8 mouse cellular contexts compared by ENCODE assay signal in genomic region chr1:179547176-179547575, GRCm38 (mm10). TPM values are rescaled to one million over a fixed set of nuclear protein-coding genes. Genes with fewer than 3 reads are reported as not detected.
DNase-seq lines count a peak whose midpoint lies in the region; ATAC-seq and TF ChIP-seq lines count a peak whose summit lies in the region.

No protein-coding gene starts in this region.

- peak; percentile 80 for DNase-seq in heart, adult 11 months
- DNase-seq in heart, postnatal 14 days: no peak
- no peak for DNase-seq in frontal cortex, postnatal 36 days (ENCODE audit: low spot score in 2 of 2)
- DNase-seq in layer of hippocampus, postnatal 14 days (ENCODE audit: low spot score in 2 of 2): no peak
- DNase-seq in left cerebral cortex, postnatal 10 days (ENCODE audit: extremely low spot score in 1 of 2, low spot score in 2 of 2): no peak

- 11% methylated on average over 5 of the region's 5 CpGs for WGBS in heart, embryonic 16.5 days
- 17% methylated on average over 5 of the region's 5 CpGs for WGBS in liver, embryonic 16.5 days (ENCODE audit: insufficient replicate concordance)

- H3K27me3 ChIP-seq in ES-Bruce4 (ENCODE audit: control insufficient read depth, insufficient read depth, low read length, poor library complexity, severe bottlenecking): no peaks in the 10 kb centered on the region
- H3K27me3 ChIP-seq in heart, embryonic 16.5 days (ENCODE audit: control insufficient read depth, insufficient read depth, low read length): no peaks in the 10 kb centered on the region
- no peaks in the 10 kb centered on the region for H3K27me3 ChIP-seq in liver, embryonic 16.5 days (ENCODE audit: control insufficient read depth, insufficient read depth, low read depth, low read length)

- H3K4me3 ChIP-seq in ES-Bruce4 (ENCODE audit: low read depth, low read length): no peak overlapping the region
- peak overlapping the region; percentile 77 for H3K4me3 ChIP-seq in heart, embryonic 16.5 days (ENCODE audit: low read length)
- peak overlapping the region; percentile 96 for H3K4me3 ChIP-seq in liver, embryonic 16.5 days (ENCODE audit: low read depth, low read length)

- TF ChIP-seq CTCF in ES-Bruce4 (IDR thresholded peaks at IDR 0.05; ENCODE audit: low read depth, low read length): no peak

- H3K4me1 ChIP-seq in ES-Bruce4 (ENCODE audit: control insufficient read depth, insufficient read depth, low read length): peaks cover 3% of the 10 kb centered on the region
- H3K4me1 ChIP-seq in heart, embryonic 16.5 days (ENCODE audit: control insufficient read depth, insufficient read depth, low read length): peaks cover 33% of the 10 kb centered on the region
- H3K4me1 ChIP-seq in liver, embryonic 16.5 days (ENCODE audit: control insufficient read depth, low read depth, low read length): peaks cover 50% of the 10 kb centered on the region

- H3K36me3 ChIP-seq in ES-Bruce4 (ENCODE audit: control insufficient read depth, insufficient read depth, low read length, poor library complexity, severe bottlenecking): peaks cover 9% of the 10 kb centered on the region; the same call in 1 of the 2 replicates
- H3K36me3 ChIP-seq in heart, embryonic 16.5 days (ENCODE audit: control insufficient read depth, insufficient read depth): no peaks in the 10 kb centered on the region
- H3K36me3 ChIP-seq in liver, embryonic 16.5 days (ENCODE audit: control insufficient read depth, insufficient read depth): no peaks in the 10 kb centered on the region

- intact Hi-C loops in heart, postnatal 14 days (cut with DNase I): loop anchor here (2.0 to 5.0 kb wide), 2 partner anchors 45 to 78 kb away; no protein-coding TSS in a partner anchor
- intact Hi-C loops in left cerebral cortex, postnatal 10 days (cut with DNase I): loop anchor here (5.0 to 10.0 kb wide), 2 partner anchors 40 to 68 kb away; no protein-coding TSS in a partner anchor

- peak overlapping the region; percentile 60 for H3K9ac ChIP-seq in ES-Bruce4 (ENCODE audit: low read depth, poor library complexity, severe bottlenecking)
- H3K9ac ChIP-seq in heart, embryonic 16.5 days (ENCODE audit: low read length): peak overlapping the region; percentile 85
- H3K9ac ChIP-seq in liver, embryonic 16.5 days (ENCODE audit: low read depth, low read length): peak overlapping the region; percentile 95

- no peak for TF ChIP-seq POLR2A in ES-Bruce4 (IDR thresholded peaks at IDR 0.05; ENCODE audit: insufficient read depth, low read length)

- TF ChIP-seq EP300 in ES-Bruce4 (IDR thresholded peaks at IDR 0.05; ENCODE audit: insufficient read depth, low read depth, low read length): no peak

- H3K27ac ChIP-seq in ES-Bruce4 (ENCODE audit: insufficient read depth, low read length): no peak overlapping the region
- peak overlapping the region; percentile 95 for H3K27ac ChIP-seq in heart, embryonic 16.5 days (ENCODE audit: low read length)
- H3K27ac ChIP-seq in liver, embryonic 16.5 days (ENCODE audit: low read length): peak overlapping the region; percentile 98; the same call in 1 of the 2 replicates

- no peak for ATAC-seq in heart, embryonic 16.5 days (replicated peaks; ENCODE audit: extremely low read depth, insufficient read depth, low FRiP score)
- no peak for ATAC-seq in liver, embryonic 16.5 days (ENCODE audit: low read depth)

- H3K9me3 ChIP-seq in ES-Bruce4 (replicated peaks; ENCODE audit: control insufficient read depth, insufficient read depth, low read length, poor library complexity, severe bottlenecking): no peaks in the 10 kb centered on the region
- no peaks in the 10 kb centered on the region for H3K9me3 ChIP-seq in heart, embryonic 16.5 days (replicated peaks; ENCODE audit: control insufficient read depth, low read length)
- no peaks in the 10 kb centered on the region for H3K9me3 ChIP-seq in liver, embryonic 16.5 days (replicated peaks; ENCODE audit: control insufficient read depth, low read length)

- H3K4me2 ChIP-seq in heart, embryonic 16.5 days (ENCODE audit: low read depth, low read length): peak overlapping the region; percentile 84
- H3K4me2 ChIP-seq in liver, embryonic 16.5 days (ENCODE audit: low read depth, low read length): peak overlapping the region; percentile 83

RNA-seq across cellular contexts. Expression of gene Cnst, which starts 1.0 kb away (rescaled TPM):
- total RNA-seq in heart, postnatal 14 days (2021): 10 to 100 TPM; 43.6 to 51.9 TPM
- polyA plus RNA-seq in ES-Bruce4 (2011; ENCODE audit: insufficient read depth, insufficient read length, low read depth, missing spikeins): 10.2 and 11.6 TPM in 2 replicates
- polyA plus RNA-seq in heart, embryonic 16.5 days (2015; fragmentation: Nextera tagmentation; extraction: Ambion mirVana): 20.9 and 21.3 TPM in 2 replicates
- 11.6 and 11.8 TPM in 2 replicates for polyA plus RNA-seq in liver, embryonic 16.5 days (2015; fragmentation: Nextera tagmentation; extraction: Ambion mirVana)
- total RNA-seq in layer of hippocampus, postnatal 14 days (2021): 10 to 100 TPM; 30.9 to 32.8 TPM
- 10 to 100 TPM; 30.6 to 30.8 TPM for total RNA-seq in left cerebral cortex, postnatal 10 days (2021)

RNA-seq across cellular contexts. Expression of gene Tfb2m, which starts 1.1 kb away (rescaled TPM):
- total RNA-seq in heart, postnatal 14 days (2021): 10 to 100 TPM; 33.9 to 42.3 TPM
- 23.1 and 26.5 TPM in 2 replicates for polyA plus RNA-seq in ES-Bruce4 (2011; ENCODE audit: insufficient read depth, insufficient read length, low read depth, missing spikeins)
- 25.1 and 27.9 TPM in 2 replicates for polyA plus RNA-seq in heart, embryonic 16.5 days (2015; fragmentation: Nextera tagmentation; extraction: Ambion mirVana)
- 7.7 and 10.0 TPM in 2 replicates for polyA plus RNA-seq in liver, embryonic 16.5 days (2015; fragmentation: Nextera tagmentation; extraction: Ambion mirVana)
- total RNA-seq in layer of hippocampus, postnatal 14 days (2021): 10 to 100 TPM; 21.4 to 23.9 TPM
- total RNA-seq in left cerebral cortex, postnatal 10 days (2021): 10 to 100 TPM; 27.4 to 28.1 TPM

RNA-seq across cellular contexts. Expression of gene Smyd3, which starts 29.3 kb away (rescaled TPM):
- 1 to 10 TPM; 5.9 to 9.3 TPM for total RNA-seq in heart, postnatal 14 days (2021)
- 40.2 and 44.0 TPM in 2 replicates for polyA plus RNA-seq in ES-Bruce4 (2011; ENCODE audit: insufficient read depth, insufficient read length, low read depth, missing spikeins)
- polyA plus RNA-seq in heart, embryonic 16.5 days (2015; fragmentation: Nextera tagmentation; extraction: Ambion mirVana): 11.1 and 13.3 TPM in 2 replicates
- polyA plus RNA-seq in liver, embryonic 16.5 days (2015; fragmentation: Nextera tagmentation; extraction: Ambion mirVana): 5.4 and 6.4 TPM in 2 replicates
- 10 to 100 TPM; 18.2 to 19.3 TPM for total RNA-seq in layer of hippocampus, postnatal 14 days (2021)
- total RNA-seq in left cerebral cortex, postnatal 10 days (2021): 10 to 100 TPM; 20.3 to 30.9 TPM
